Mouse (Mus musculus) forebrain, postnatal 0 days (tissue): Measurements from ENCODE around the gene Trim61. TPM values are rescaled to one million over a fixed set of nuclear protein-coding genes. Genes with fewer than 3 reads are reported as not detected.
"Not testable (repeated sequence)": the region's sequence is repeated elsewhere in the genome, so short reads cannot be mapped to it uniquely, and the experiment has no call there.

ENCODE experiments used
- ATAC-seq: fragments of 200-750 bp; cut with Nextera tagmentation; 2 replicates; pipeline ENCODE4 v1.8.0; 2017; ENCODE audit warnings: mild to moderate bottlenecking, moderate library complexity
- DNase-seq: peaks from one replicate; pipeline ENCODE4 v3.0.0-alpha.2; 2015
- H3K27ac ChIP-seq: fragments of 300-500 bp; sonication (generic); 2 replicates; pipeline ENCODE4 v1.5.1; 2014; ENCODE audit warnings: low read depth, mild to moderate bottlenecking, antibody characterized with exemption, low read length, moderate library complexity, mixed read lengths
- H3K27me3 ChIP-seq: fragments of 300-500 bp; sonication (generic); 2 replicates; pipeline ENCODE4 v1.6.1; 2014; ENCODE audit warnings: mild to moderate bottlenecking, low read length, mixed read lengths; ENCODE audit not compliant: insufficient read depth
- H3K36me3 ChIP-seq: fragments of 300-500 bp; sonication (generic); 2 replicates; pipeline ENCODE4 v1.6.1; 2014; ENCODE audit warnings: mild to moderate bottlenecking, moderate library complexity; ENCODE audit not compliant: insufficient read depth
- H3K4me1 ChIP-seq: fragments of 300-500 bp; sonication (generic); 2 replicates; pipeline ENCODE4 v1.6.1; 2014; ENCODE audit warnings: antibody characterized with exemption; ENCODE audit not compliant: insufficient read depth
- H3K4me2 ChIP-seq: fragments of 300-500 bp; sonication (generic); 2 replicates; pipeline ENCODE4 v1.6.1; 2014; ENCODE audit warnings: low read depth, mild to moderate bottlenecking, moderate library complexity
- H3K4me3 ChIP-seq: fragments of 300-500 bp; sonication (generic); 2 replicates; pipeline ENCODE4 v1.5.1; 2014; ENCODE audit warnings: low read depth, low read length, mixed read lengths
- H3K9ac ChIP-seq: fragments of 300-500 bp; sonication (generic); 2 replicates; pipeline ENCODE4 v1.6.1; 2014; ENCODE audit warnings: mild to moderate bottlenecking
- H3K9me3 ChIP-seq: fragments of 300-500 bp; sonication (generic); 2 replicates; pipeline ENCODE4 v1.6.1; 2016; ENCODE audit warnings: low read length
- CTCF ChIP-seq: sonication (generic); IDR thresholded peaks from 2 replicates; pipeline ENCODE4 v1.5.1; 2016; ENCODE audit warnings: antibody characterized with exemption, control low read depth, low read depth
- WGBS: fragments of 180-500 bp; shearing (Covaris S2); extraction: QIAGEN DNeasy Blood & Tissue Kit; methylation state at CpG from one replicate; pipeline ENCODE4 v1.1.7; 2014; 5-methylcytosine and 5-hydroxymethylcytosine counted together
- polyA plus RNA-seq: library from polyadenylated mRNA; unstranded; fragments of >200 nt; fragmentation: Nextera tagmentation; extraction: Ambion mirVana; gene quantifications from 2 replicates; pipeline ENCODE4 v1.2.1, GENCODE M21; 2015
- total RNA-seq: library from RNA; depleted of rRNA; stranded (reverse); fragments of >200 nt; gene quantifications from 2 replicates; pipeline ENCODE4 v1.2.3, GENCODE M21; 2014

Trim61 gene
- total and polyA plus RNA-seq, 2 experiments from 2014 or later, result not detected

- no peak overlapping the region for H3K4me2 ChIP-seq
- no peaks in the 10 kb centered on the region for H3K36me3 ChIP-seq
- no peaks in the 10 kb centered on the region for H3K4me1 ChIP-seq
- TF ChIP-seq CTCF, result no peak
- DNase-seq (no peak), ATAC-seq (no peak)
- H3K4me3 ChIP-seq, result no peak overlapping the region
- WGBS, result 100% methylated on average over 1 of the region's 1 CpGs
- no peaks in the 10 kb centered on the region for H3K27me3 ChIP-seq
- H3K27ac ChIP-seq, result no peak overlapping the region
- no peaks in the 10 kb centered on the region for H3K9me3 ChIP-seq
- H3K9ac ChIP-seq, result no peak overlapping the region
These were observed 13.8 kb upstream of the Trim61 start for GRCm38 (mm10) chr8:65032107-65032506.

- ATAC-seq (no peak), DNase-seq (no peak)
- H3K9me3 ChIP-seq, result no peaks in the 10 kb centered on the region
- H3K4me1 ChIP-seq, result no peaks in the 10 kb centered on the region
- no peaks in the 10 kb centered on the region for H3K36me3 ChIP-seq
- WGBS, result 76% methylated on average over 4 of the region's 4 CpGs
- no peak overlapping the region for H3K4me2 ChIP-seq
- H3K27me3 ChIP-seq, result no peaks in the 10 kb centered on the region
- TF ChIP-seq CTCF, result no peak
- H3K4me3 ChIP-seq, result no peak overlapping the region
- no peak overlapping the region for H3K27ac ChIP-seq
- H3K9ac ChIP-seq, result no peak overlapping the region
These were observed 12.6 kb upstream of the Trim61 start for GRCm38 (mm10) chr8:65030735-65031485.

- no peaks in the 10 kb centered on the region for H3K4me1 ChIP-seq
- H3K27ac ChIP-seq, result no peak overlapping the region
- H3K9me3 ChIP-seq, result no peaks in the 10 kb centered on the region
- ATAC-seq (no peak), DNase-seq (no peak)
- H3K9ac ChIP-seq, result no peak overlapping the region
- no peak overlapping the region for H3K4me3 ChIP-seq
- no peaks in the 10 kb centered on the region for H3K27me3 ChIP-seq
- no peak overlapping the region for H3K4me2 ChIP-seq
- 89% methylated on average over 4 of the region's 4 CpGs for WGBS
- TF ChIP-seq CTCF, result no peak
- no peaks in the 10 kb centered on the region for H3K36me3 ChIP-seq
These were observed 11.5 kb upstream of the Trim61 start for GRCm38 (mm10) chr8:65029776-65030175.

- Histone ChIP-seq H3K4me1 (no peaks in the 10 kb centered on the region), H3K4me2 (no peak overlapping the region), H3K27me3 (no peaks in the 10 kb centered on the region), H3K4me3 (no peak overlapping the region), H3K9ac (no peak overlapping the region), H3K27ac (no peak overlapping the region), H3K9me3 (no peaks in the 10 kb centered on the region), H3K36me3 (no peaks in the 10 kb centered on the region)
- DNase-seq, result no peak
- ATAC-seq, result no peak
- TF ChIP-seq CTCF, result no peak
- WGBS, result 83% methylated on average over 12 of the region's 12 CpGs
These were observed 10.8 kb upstream of the Trim61 start for GRCm38 (mm10) chr8:65028959-65029686.

GRCm38 (mm10) chr8:65022485-65022884 is 4.2 kb upstream of the Trim61 start:
- Histone ChIP-seq H3K4me1 (no peaks in the 10 kb centered on the region), H3K4me3 (no peak overlapping the region), H3K36me3 (no peaks in the 10 kb centered on the region), H3K27ac (no peak overlapping the region), H3K9ac (no peak overlapping the region), H3K9me3 (no peaks in the 10 kb centered on the region), H3K27me3 (no peaks in the 10 kb centered on the region), H3K4me2 (no peak overlapping the region)
- peak; percentile 78 for TF ChIP-seq CTCF
- WGBS, result 46% methylated on average over 8 of the region's 8 CpGs
- ATAC-seq (peak; percentile 45; the same call in 1 of the 2 replicates), DNase-seq (peak; percentile 58)

GRCm38 (mm10) chr8:65007616-65008015 is 10.7 kb downstream of the Trim61 start:
- WGBS, result 76% methylated on average over 6 of the region's 6 CpGs
- not testable (repeated sequence) for ATAC-seq, H3K9me3 ChIP-seq, H3K27me3 ChIP-seq, H3K9ac ChIP-seq, H3K4me2 ChIP-seq, DNase-seq, H3K4me1 ChIP-seq, H3K4me3 ChIP-seq, H3K36me3 ChIP-seq, H3K27ac ChIP-seq

- Histone ChIP-seq H3K4me1 (no peaks in the 10 kb centered on the region), H3K4me3 (no peak overlapping the region), H3K9ac (no peak overlapping the region), H3K27ac (no peak overlapping the region), H3K4me2 (no peak overlapping the region), H3K27me3 (no peaks in the 10 kb centered on the region), H3K36me3 (no peaks in the 10 kb centered on the region), H3K9me3 (no peaks in the 10 kb centered on the region)
- WGBS, result 84% methylated on average over 4 of the region's 4 CpGs
- TF ChIP-seq CTCF, result no peak
- ATAC-seq (no peak), DNase-seq (no peak)
These were observed 19.4 kb downstream of the Trim61 start for GRCm38 (mm10) chr8:64998806-64999365.
